Mouse (Mus musculus): ENCODE measurements at regions not wholly inside any gene's neighbourhood (a gene's known extent, or its start where the extent isn't known, plus 50 kb on each side); places are given as distances from the start of the nearest gene placed in this dataset.
A peak's percentile ranks its signal among the peaks of the same experiment; 100 is the strongest.

GRCm38 (mm10) chr12:54312522-54313210, 109.0 kb upstream of the Egln3 start:
- DNase-seq: no peak

DNA sequence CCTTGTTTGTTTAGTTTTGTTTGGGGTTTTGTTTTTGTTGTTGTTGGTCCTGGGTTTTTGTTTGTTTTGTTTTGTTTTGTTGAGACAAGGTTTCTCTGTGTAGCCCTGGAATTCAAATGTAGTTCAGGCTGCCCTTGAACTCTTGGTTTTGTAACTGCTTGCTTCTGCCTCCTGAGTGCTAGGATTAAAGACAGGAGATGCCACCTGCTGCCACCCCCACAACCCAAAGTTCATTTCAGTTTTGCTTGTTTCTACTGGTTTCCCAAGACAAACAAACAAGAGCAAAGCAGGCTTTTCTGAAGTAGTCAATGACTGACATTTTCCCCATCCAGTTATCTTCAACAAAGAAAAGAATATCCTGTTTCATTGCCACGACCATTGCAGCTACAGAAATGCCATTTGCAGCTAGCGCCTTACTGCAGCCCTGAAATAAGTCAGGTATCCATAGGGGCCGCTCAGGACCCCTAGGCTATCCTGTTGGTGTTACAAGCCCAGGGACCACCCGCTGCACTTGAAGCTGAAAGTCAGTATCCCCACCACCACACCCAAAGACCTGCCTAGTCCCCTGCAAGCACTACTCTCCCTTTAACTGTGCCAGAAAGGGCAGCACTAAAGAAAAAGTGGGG, 108.3 kb upstream of the Egln3 start:
- no peak for DNase-seq

DNA sequence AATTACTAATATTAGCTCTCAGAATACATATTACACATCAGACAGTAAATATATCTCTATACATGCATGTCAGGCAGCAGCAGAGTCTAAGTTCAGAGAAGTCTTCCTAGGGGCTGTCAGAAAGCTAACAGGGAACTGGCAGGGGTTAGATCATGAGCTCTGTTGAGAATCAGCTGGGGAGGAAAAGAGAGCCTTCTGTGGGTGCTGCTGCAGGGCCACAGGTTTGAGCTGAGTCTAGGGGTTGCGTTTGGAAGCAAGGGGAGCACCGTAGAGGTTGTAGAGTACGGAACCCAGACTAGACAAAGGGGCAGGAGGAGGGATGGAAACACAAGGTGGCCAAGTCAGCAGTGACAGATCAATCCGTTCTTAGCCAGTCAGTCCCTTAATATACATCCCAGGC, 106.2 kb upstream of the Egln3 start:
- DNase-seq: no peak

DNA sequence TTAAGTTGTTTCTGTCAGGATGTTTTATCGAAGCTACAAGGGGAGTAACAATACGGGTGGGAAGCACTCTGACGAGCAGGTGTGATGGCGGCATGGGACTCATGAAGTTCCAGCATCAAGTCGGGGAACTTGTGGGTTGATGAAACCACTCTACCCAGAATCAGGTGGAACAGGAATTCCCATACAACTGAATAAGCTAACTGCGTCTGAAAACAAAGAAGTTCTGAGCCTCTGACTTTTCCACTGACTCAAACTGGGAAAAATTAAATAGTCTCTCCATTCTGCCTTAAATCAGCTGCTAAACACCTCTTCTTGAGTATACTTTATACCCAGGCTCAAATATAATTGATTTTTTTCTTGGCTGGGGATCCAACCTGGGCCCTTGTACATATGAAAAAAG, 105.6 kb upstream of the Egln3 start:
- DNase-seq: no peak

GRCm38 (mm10) chr12:54305135-54305630, 101.5 kb upstream of the Egln3 start:
- DNase-seq: no peak

DNA sequence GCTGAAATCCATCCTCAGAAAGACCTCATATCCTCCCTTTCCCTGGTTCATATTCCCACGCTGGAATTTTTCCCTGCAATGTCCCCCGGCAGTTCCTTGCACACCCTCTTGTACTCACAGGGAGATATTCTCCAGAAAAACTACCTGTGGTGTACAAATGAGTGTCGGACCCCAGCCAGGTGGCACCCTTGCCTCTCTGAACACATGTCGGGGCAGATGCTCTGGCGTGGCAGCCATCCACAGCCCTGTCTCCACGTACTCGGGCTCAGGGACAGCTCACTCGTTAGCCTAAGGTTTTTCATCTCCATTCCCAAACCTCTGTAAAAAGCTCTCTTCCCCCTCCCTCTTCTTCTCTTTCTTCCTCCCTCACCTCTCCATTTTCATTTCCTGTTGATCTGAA, 100.1 kb upstream of the Egln3 start:
- DNase-seq: no peak

DNA sequence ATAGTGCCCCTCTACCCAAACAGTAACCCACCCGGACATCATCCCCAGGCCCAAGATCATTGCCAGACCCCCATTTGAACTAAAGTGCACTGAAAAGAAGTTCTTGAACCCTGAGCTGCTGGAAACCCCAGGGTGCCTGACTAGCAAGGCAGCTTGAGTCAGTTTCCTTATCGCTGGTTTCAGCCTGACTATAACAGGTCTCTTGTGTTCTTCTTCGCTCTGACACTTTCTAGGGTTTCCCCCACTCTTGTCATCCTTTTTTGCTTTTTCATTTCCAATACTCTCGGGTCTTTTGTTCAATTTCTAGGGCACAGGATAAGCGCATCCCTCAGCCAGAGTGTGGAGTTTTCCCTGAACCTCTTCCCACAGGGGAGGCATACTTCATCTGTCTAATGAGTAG, 95.8 kb upstream of the Egln3 start:
- no peak for DNase-seq

DNA sequence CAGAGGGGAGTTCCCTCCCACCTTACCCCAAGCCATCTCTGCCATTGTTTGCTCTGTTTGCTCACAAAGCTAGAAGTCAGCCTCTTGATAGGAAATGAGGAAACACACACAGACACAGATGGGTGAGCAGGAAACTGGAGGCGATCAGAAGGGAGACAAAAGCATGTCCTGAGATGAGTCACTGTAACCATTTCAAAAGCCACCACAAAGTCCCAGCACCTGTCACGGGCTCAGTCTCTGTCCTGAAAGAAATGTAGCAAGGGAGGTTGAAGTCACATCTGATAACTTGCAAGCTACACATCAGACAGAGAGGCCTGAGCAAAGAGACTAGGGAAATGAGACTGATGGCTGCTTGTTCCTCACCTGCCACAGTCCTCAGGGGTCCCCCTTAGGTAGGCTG, 89.6 kb upstream of the Egln3 start:
- DNase-seq: no peak

GRCm38 (mm10) chr12:54290311-54290710, 86.7 kb upstream of the Egln3 start:
- DNase-seq: no peak

DNA sequence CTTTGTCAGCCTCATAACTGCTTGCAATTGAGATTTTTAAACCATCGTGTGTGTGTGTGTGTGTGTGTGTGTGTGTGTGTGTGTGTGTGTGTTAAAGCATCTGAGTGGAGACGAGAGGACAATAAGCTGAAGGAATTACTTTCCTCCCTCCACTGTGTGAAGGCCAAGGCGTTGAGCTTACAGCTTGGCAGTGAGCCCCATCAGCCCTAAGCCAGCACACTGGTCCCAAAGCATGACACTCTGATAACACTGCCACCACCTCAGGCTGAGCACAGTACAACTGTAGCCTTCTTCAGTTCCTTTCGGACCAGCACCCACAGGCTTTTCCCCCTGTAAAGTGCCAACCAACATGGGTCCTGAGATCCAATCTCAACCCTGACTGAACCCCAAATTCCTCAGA, 85.1 kb upstream of the Egln3 start:
- DNase-seq: no peak

DNA sequence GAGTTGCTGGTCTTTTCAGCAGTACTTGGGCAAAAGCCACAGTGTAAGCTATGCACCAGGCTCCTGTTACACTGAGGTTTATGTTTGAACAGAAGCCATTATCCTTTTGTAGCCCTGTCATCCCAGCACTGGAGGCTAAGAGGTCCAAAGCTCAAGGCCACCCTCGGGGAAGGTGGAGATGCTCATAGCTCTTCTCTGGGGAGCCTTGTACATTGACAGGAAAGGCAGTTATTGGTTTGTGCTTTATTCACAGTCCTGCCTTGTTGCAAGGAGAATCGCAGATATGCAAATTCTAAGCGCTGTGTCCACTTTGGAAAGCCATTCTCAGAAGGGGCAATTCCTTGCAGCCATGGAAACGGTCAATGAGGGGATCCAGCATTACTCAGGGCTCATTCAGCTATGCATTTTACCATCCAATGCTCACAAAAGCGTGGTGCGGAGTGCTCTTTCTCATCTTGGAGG, 84.4 kb upstream of the Egln3 start:
- no peak for DNase-seq

DNA sequence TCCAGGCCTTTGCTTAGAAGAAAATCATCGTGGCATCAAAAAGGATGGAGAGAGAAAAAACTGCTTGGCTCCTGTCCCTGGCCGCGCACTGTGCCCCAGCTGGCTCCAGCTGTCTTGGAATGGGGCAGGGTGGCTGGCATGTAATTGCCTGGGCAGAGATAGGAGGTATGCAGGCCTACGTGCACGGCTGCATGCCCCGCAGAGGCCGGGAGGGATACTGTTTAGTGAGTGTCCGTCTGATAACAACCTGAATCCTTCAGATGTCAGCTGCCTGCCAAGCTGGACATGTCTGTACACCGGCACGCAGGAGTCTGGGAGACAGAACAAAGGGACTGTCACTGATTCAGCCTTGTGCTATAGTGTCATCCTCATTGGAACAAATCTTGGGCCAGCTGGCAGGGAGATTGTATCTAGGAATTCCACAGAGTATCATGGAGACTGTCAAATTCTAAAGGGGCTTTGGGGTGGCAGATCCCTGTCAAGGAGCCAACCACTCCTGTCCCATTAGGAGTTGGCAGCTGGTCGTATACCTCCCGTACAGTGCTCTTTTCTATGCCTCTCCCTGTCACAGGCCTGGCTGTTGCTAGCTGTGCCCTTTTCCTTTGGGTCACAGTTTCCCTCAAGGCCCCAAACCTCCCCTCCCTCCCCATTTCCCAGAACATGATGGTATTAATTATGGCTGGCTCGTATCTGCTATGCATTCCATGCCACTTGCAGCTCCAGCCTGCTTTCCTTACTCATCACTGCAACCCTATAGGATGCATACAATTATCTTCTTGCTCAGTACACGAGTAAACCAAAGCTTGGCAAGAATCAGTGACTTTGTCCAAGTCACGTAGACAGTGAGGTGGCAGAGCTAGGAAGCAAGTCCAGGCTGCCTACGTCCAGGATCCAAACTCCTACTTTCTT, 83.5 kb upstream of the Egln3 start:
- peak; percentile 53 for DNase-seq

DNA sequence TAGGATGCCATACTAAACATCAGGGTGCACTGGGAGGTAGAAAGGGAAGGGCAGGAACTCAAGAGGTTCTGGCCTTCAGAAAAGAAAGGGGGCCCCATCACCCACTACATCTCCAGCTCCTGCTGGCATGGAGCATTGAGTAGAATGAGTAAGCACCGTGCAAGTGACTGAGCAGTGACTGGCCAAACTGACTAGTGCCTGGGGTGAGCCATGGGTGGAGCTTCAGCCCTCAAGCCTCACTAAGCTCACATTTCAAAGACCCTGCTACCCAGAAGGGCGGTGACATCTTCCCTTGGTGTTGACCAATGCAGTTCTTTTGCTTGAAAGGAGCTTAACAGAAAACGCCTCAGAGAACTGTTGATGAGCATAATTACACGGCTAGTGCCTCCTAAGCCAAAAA, 80.0 kb upstream of the Egln3 start:
- DNase-seq: no peak

GRCm38 (mm10) chr12:54283011-54283410, 79.4 kb upstream of the Egln3 start:
- DNase-seq: no peak

DNA sequence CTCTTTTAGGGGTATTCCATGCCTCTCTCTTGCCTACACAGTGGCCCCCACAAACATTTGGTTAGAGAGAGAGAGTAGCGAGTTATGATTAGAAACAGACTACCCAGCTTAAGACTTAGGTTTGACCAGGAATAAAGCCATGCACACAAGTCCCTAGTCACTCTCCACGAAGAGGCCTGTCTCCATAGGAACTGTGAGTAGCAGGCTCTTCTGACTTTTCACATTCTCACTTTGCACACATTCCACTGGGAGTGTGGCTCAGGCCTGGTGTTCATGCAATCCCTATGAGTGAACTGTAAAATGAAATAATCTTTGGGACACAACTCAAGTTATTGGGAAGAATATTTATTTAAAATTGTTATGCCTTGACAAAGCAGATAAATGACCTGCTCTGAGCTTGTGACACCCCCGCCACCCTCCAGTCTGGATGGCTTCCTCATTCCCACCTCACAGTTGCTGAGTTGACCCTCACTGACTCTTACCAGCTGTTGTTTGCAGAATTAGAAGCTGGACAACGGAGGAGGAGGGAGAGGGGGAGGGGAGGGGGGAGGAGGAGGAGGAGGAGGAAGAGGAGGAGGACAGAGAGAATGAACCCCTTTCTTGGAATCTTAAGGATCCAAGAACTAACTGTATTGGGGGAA, 78.7 kb upstream of the Egln3 start:
- DNase-seq: peak; percentile 23

GRCm38 (mm10) chr12:54280457-54280856, 76.8 kb upstream of the Egln3 start:
- DNase-seq: peak; percentile 52

GRCm38 (mm10) chr12:54280001-54280400, 76.3 kb upstream of the Egln3 start:
- no peak for DNase-seq

DNA sequence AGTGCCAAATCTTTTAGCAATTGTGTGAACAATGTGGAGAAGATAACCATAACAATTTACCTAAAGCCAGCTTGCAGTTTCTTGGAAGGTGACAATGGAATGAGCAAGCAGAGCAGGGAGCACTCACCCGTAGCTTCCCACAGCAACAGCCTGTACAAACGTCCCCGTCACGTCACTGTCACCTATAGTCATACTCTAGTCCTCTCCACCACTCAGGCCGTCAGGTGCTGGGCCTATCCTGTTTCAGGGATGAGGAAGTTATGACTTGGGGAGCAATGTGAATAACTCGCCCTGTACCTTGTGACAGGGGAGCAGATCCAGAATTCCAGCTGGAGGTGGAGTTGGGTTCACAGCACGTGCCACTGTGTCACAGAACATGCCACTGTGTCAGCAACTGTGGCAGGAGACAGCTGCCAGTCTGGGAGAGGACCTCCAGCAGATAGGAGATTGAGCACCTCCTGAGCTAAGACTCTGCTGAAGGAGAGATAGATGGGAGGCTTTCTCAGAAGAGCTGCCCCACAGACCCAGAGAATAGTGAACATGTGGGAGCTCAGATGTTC, 73.4 kb upstream of the Egln3 start:
- no peak for DNase-seq

DNA sequence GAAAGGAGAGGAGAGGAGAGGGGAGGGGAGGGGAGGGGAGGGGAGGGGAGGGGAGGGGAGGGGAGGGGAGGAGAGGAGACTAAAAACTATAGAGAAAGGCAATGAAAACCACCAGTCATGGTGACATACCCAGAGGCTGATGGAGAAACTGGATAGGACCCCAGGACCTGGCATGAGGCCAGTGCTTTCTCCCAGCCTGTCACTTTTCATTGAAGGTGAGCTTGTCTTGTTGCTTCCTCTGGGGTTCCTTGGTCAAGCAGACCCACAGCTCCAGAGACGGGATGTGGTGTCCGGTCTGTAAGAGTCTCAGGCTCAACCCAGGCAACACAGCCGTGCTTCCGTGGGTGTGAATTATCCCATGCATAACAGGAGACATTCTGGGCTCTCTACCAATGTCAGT, 69.8 kb upstream of the Egln3 start:
- DNase-seq: no peak

GRCm38 (mm10) chr12:54272696-54273095, 69.0 kb upstream of the Egln3 start:
- no peak for DNase-seq

DNA sequence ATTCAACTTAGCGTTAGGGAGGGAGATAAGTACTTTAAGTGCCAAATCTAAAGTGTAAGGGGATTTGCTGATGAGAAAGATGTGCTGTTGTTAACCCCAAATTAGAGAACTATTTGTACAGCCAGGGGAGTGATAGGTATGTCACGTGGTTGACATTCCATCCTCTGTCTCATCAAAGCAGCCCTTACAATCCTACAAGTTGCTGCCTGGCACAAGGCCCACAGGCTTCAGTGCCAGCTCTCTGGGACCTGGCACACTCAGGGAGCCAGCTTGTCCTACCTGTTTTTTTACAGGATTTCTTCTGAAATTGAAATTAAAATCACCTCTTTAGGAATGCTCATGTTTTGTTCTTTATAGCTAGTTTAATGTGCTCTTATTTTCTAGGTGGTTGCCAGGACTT, 68.6 kb upstream of the Egln3 start:
- no peak for DNase-seq

GRCm38 (mm10) chr12:54265852-54266251, 62.2 kb upstream of the Egln3 start:
- no peak for DNase-seq

Measured in lung, postnatal 10 days (tissue).